Mouse (Mus musculus) heart, embryonic 13.5 days (tissue): Measurements from ENCODE around the gene Mdh2. TPM values are rescaled to one million over a fixed set of nuclear protein-coding genes. Genes with fewer than 3 reads are reported as not detected.
A peak's percentile ranks its signal among the peaks of the same experiment; 100 is the strongest.

Source experiments
- ATAC-seq: fragments of 200-750 bp; cut with Nextera tagmentation; 2 replicates; pipeline ENCODE4 v1.8.0; 2017; ENCODE audit warnings: moderate TSS enrichment; ENCODE audit not compliant: insufficient number of reproducible peaks, low FRiP score, low TSS enrichment; ENCODE audit errors: extremely low read depth
- H3K27ac ChIP-seq: fragments of 300-500 bp; sonication (generic); replicated peaks from 2 replicates; pipeline ENCODE4 v1.5.1; 2015; ENCODE audit warnings: moderate library complexity, mild to moderate bottlenecking, inconsistent platforms
- H3K27me3 ChIP-seq: fragments of 300-500 bp; sonication (generic); replicated peaks from 2 replicates; pipeline ENCODE4 v1.6.1; 2015; ENCODE audit warnings: mild to moderate bottlenecking, inconsistent platforms
- H3K36me3 ChIP-seq: fragments of 300-500 bp; sonication (generic); 2 replicates; pipeline ENCODE4 v1.6.1; 2015; ENCODE audit warnings: mild to moderate bottlenecking, inconsistent platforms
- H3K4me1 ChIP-seq: fragments of 300-500 bp; sonication (generic); 2 replicates; pipeline ENCODE4 v1.6.1; 2015; ENCODE audit warnings: inconsistent platforms
- H3K4me2 ChIP-seq: fragments of 300-500 bp; sonication (generic); 2 replicates; pipeline ENCODE4 v1.6.1; 2015; ENCODE audit warnings: inconsistent platforms, mild to moderate bottlenecking, moderate library complexity
- H3K4me3 ChIP-seq: fragments of 300-500 bp; sonication (generic); 2 replicates; pipeline ENCODE4 v1.5.1; 2015; ENCODE audit warnings: moderate library complexity, mild to moderate bottlenecking, inconsistent platforms
- H3K9ac ChIP-seq: fragments of 300-500 bp; sonication (generic); 2 replicates; pipeline ENCODE4 v1.6.1; 2015; ENCODE audit warnings: inconsistent platforms, mild to moderate bottlenecking, moderate library complexity
- H3K9me3 ChIP-seq: fragments of 300-500 bp; sonication (generic); 2 replicates; pipeline ENCODE4 v1.6.1; 2016; ENCODE audit warnings: inconsistent platforms
- WGBS: fragments of 180-500 bp; shearing (Covaris S2); methylation state at CpG from one replicate; pipeline ENCODE4 v1.1.7; 2015; ENCODE audit warnings: mixed read lengths; 5-methylcytosine and 5-hydroxymethylcytosine counted together
- polyA plus RNA-seq: library from polyadenylated mRNA; unstranded; fragments of >200 nt; fragmentation: Nextera tagmentation; extraction: Ambion mirVana; gene quantifications from 2 replicates; pipeline ENCODE4 v1.2.1, GENCODE M21; 2015

The Mdh2 gene
- polyA plus RNA-seq, 1 experiment from 2014 or later: 966 TPM

DNA sequence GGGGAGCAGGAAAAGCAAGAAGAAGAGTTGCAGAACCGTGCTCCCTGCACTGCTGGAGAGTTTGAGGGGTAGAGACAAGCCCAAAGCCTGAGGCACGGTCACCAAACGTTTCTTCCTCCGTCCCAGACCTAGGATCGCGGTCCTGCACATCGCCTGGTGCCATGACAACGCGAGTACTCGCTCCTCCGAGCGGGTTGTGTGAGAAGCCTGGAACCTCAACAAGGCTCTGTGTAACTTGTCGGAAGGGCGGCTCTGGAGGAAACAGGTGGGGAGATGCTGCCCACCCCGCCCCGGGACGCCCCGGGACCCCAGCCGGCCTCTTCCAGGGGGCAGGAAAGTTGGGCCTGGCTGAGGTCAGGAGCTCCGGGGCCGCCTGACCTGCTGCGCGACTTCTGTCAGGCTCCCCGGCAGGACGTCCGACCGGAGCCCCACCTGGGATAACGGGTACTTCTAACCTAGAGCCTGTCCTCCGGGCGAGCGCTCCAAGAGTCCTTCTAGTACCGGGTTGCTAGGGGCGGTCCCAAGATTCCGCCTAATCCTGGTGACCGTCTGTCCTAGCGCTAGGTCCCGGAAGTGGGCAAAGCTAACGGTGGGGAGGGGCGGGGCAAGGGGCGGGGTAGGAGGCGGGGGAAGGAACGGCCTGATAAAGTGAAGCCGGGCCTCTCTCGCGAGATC is 347 bp upstream of the Mdh2 start, which contains the start of gene Styxl1:
Styxl1 (minus strand) TSS at position 590 of the 675 bp plus-strand sequence.
- peak within 1 kb of the TSS; percentile 81 for H3K4me2 ChIP-seq
- peak; percentile 87 for ATAC-seq
- H3K4me3 ChIP-seq: peak within 1 kb of the TSS; percentile 73
- peaks cover 12% of the 10 kb centered on the region for H3K27me3 ChIP-seq
- H3K9me3 ChIP-seq: no peaks in the 10 kb centered on the region
- peak within 1 kb of the TSS; percentile 98 for H3K27ac ChIP-seq
- H3K9ac ChIP-seq: peak within 1 kb of the TSS; percentile 98
- under 1% methylated on average over 45 of the region's 45 CpGs for WGBS
- H3K4me1 ChIP-seq: peaks cover 43% of the 10 kb centered on the region
- H3K36me3 ChIP-seq: peaks cover 31% of the 10 kb centered on the region

DNA sequence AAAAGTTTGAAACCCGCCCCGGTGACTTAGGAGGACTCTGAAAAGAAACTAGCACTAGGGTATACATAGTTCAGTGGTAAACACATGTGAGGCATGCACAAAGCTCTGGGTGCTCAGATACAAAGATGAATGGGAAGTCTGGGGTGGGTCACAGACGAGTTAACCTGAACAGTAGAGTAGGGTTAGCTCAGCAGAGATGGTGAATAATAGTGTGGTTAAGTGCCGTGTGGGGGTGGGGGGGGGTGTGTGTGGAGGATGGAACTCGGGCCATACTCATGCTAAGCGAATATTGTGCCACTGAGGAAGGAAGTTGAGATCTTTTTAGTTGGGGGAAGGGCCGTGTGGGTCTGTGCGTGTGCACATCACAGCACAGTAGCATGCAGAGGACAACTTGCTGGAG is 2.1 kb downstream of the Mdh2 start:
- Histone ChIP-seq H3K27ac (peak overlapping the region; percentile 98; the same call in 1 of the 2 replicates), H3K9ac (peak overlapping the region; percentile 98), H3K4me3 (peak overlapping the region; percentile 73), H3K9me3 (no peaks in the 10 kb centered on the region), H3K4me2 (peak overlapping the region; percentile 78), H3K36me3 (peaks cover 55% of the 10 kb centered on the region), H3K27me3 (no peaks in the 10 kb centered on the region), H3K4me1 (peaks cover 42% of the 10 kb centered on the region)
- 72% methylated on average over 8 of the region's 8 CpGs for WGBS
- no peak for ATAC-seq

DNA sequence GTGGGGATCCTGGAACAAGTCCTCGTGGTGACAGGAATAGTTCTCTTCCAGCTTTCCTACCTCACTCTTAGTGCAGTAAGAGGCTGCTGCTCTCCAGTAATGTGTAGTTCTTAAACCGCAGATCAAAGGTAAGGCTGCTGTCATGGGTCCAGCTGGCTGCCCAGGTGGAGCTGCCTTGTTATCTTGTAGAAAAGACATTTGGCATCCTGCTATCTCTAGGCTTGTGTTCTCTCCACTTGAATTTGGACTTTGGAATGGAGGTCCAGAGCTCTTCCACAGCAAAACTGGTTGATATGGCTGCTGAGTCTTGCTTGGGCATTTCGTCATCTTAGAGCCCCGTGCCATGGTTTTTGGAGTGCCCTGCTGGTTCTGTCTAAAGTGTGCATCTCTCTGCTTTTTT is 4.6 kb downstream of the Mdh2 start:
- ATAC-seq: no peak
- Histone ChIP-seq H3K4me2 (no peak overlapping the region), H3K27ac (no peak overlapping the region), H3K4me3 (no peak overlapping the region), H3K9ac (peak overlapping the region; percentile 28; the same call in 1 of the 2 replicates), H3K4me1 (peaks cover 35% of the 10 kb centered on the region), H3K9me3 (no peaks in the 10 kb centered on the region), H3K27me3 (no peaks in the 10 kb centered on the region), H3K36me3 (peaks cover 81% of the 10 kb centered on the region)
- 75% methylated on average over 4 of the region's 4 CpGs for WGBS

DNA sequence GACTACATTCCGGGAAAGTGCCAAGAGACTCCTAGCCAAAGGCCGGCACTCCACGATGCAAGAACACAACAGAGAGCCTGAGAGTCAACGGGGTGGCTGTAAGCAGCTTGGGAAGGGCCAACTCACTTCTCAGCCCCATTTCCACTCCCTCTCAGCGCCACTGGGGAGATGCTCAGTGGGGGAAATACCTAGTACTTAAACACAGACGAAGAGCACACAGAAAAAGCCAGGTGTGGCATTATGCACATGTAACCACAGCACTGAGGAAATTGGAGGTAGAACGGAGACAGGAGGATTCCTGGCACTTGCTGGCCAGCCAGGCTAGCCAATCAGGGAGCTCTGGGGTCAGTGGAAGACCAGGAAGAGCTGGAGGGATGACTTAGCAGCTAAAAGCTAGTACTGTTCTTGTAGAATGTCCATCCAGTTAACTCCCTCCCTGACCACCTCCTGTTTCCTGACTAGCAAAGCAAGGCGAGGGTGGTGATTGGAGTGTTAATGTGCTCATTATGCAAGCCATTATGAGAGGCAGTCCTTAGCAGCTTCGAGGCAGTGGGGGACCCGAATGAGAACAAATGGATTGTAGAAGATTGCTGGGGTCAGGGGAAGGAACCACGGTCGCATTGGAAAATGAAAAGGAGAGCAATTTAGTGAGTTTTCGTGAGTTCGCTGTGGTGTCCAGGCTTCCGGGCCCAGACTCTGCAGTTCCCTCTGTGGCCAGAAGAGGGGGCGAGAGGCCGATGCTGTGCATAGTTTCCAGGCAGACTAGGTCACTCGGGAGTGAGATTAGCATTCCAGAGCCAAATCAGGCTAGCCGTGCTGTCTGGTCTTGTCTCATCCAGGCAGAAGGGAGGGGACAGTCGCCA is 15.9 kb downstream of the Mdh2 start:
- H3K9ac ChIP-seq: peak overlapping the region; percentile 77
- peaks cover 34% of the 10 kb centered on the region for H3K36me3 ChIP-seq
- H3K4me2 ChIP-seq: peak overlapping the region; percentile 66
- H3K4me3 ChIP-seq: peak overlapping the region; percentile 49
- H3K27ac ChIP-seq: peak overlapping the region; percentile 70
- 0 out of 2 replicates have a peak, but pooled peaks cover 3% of the 10 kb centered on the region for H3K27me3 ChIP-seq
- peak; percentile 61; the same call in 1 of the 2 replicates for ATAC-seq
- WGBS: 9% methylated on average over 20 of the region's 20 CpGs
- H3K9me3 ChIP-seq: no peaks in the 10 kb centered on the region
- peaks cover 14% of the 10 kb centered on the region for H3K4me1 ChIP-seq

DNA sequence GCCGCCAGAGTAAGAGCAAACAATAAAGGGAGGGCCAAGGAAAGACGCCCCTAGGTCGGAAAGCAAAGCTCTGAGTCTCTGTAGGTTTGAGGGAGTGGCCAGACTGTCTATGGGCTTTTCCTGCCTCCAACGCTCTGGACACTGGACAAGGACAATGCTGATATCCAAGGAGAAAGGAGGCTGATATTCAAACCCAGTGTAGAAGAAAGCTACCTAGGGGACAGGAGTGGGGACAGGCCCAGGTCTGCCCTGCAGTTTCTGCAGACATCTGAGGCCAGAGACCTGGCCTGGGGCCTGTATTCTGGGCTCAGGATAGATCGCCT is 16.5 kb downstream of the Mdh2 start:
- Histone ChIP-seq H3K27me3 (0 out of 2 replicates have a peak, but pooled peaks cover 3% of the 10 kb centered on the region), H3K9me3 (no peaks in the 10 kb centered on the region), H3K36me3 (peaks cover 28% of the 10 kb centered on the region), H3K4me1 (peaks cover 14% of the 10 kb centered on the region), H3K9ac (peak overlapping the region; percentile 77), H3K27ac (peak overlapping the region; percentile 70), H3K4me3 (peak overlapping the region; percentile 49), H3K4me2 (peak overlapping the region; percentile 66)
- ATAC-seq: 0 out of 2 replicates have a peak, but pooled peaks have one; percentile 42
- WGBS: 6% methylated on average over 5 of the region's 5 CpGs

DNA sequence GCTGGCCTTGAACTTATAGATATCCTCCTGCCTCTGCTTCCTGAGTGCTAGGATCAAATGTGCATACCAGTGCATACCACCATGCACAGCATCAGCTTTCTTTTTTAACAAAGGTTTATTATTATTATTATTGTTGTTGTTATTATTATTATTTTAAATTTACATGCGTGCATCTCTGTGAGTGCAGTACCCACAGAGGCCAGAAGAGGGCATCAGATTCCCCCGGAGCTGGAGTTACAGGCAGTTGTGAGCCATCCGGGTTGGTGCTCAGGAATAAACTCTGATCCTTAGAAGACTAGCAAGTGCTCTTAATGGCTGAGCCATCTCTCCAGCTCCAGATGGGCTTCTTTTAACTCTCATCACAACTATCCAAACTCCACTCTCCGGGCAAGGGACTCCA is 21.5 kb downstream of the Mdh2 start:
- Histone ChIP-seq H3K9ac (no peak overlapping the region), H3K4me1 (peaks cover 18% of the 10 kb centered on the region), H3K27ac (no peak overlapping the region), H3K4me3 (no peak overlapping the region), H3K36me3 (no peaks in the 10 kb centered on the region), H3K27me3 (peaks cover 20% of the 10 kb centered on the region), H3K9me3 (no peaks in the 10 kb centered on the region), H3K4me2 (no peak overlapping the region)
- ATAC-seq: no peak
- WGBS: 33% methylated on average over 4 of the region's 4 CpGs

DNA sequence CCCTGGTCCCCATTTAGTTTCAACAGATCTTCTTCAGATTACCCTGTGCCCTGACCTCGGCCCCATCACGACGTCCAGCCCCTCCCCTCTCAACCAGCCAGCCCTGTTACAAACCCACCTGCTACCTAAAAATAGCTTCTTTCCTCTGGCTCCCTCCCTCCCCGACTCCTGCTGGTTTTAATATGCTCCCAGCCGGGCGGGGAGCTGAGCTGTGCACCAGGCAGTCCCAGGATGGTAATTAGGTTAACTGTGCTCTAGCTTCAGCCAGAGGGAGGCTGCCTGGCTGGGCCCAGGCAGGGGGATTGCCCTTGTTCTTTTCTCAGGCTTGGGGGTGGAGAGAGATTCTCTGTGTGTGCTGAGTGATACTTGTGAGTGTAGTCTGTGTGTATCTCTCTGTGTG is 22.6 kb downstream of the Mdh2 start:
- Histone ChIP-seq H3K4me1 (peaks cover 13% of the 10 kb centered on the region), H3K9ac (peak overlapping the region; percentile 47; the same call in 1 of the 2 replicates), H3K27ac (0 out of 2 replicates have a peak overlapping the region, but pooled peaks have one; percentile 9), H3K4me2 (peak overlapping the region; percentile 37), H3K4me3 (no peak overlapping the region), H3K9me3 (no peaks in the 10 kb centered on the region), H3K27me3 (peaks cover 23% of the 10 kb centered on the region), H3K36me3 (no peaks in the 10 kb centered on the region)
- no peak for ATAC-seq
- WGBS: 4% methylated on average over 6 of the region's 6 CpGs

DNA sequence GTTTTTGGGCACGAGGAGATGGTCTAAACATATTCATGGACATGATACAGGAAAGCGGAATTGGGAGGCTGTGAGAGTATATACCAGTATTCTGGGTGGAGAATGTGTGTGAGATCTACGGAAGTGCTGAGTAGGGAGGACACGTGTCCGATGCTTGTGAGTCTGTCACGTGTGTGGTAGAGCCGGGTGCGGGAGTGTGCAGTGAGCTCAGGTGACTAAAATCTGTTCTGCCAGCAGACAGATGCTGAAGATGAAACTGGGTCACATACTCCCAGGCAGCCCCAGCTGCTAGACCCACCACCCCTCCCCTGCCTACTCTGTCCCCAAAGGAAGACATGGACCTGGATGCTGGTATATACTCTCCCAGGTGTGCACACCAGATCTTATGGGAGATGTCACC is 24.4 kb downstream of the Mdh2 start:
- no peak for ATAC-seq
- no peak overlapping the region for H3K4me2 ChIP-seq
- peaks cover 29% of the 10 kb centered on the region for H3K27me3 ChIP-seq
- no peak overlapping the region for H3K9ac ChIP-seq
- H3K4me3 ChIP-seq: no peak overlapping the region
- no peaks in the 10 kb centered on the region for H3K9me3 ChIP-seq
- no peak overlapping the region for H3K27ac ChIP-seq
- peaks cover 19% of the 10 kb centered on the region for H3K4me1 ChIP-seq
- H3K36me3 ChIP-seq: no peaks in the 10 kb centered on the region
- 86% methylated on average over 8 of the region's 8 CpGs for WGBS

DNA sequence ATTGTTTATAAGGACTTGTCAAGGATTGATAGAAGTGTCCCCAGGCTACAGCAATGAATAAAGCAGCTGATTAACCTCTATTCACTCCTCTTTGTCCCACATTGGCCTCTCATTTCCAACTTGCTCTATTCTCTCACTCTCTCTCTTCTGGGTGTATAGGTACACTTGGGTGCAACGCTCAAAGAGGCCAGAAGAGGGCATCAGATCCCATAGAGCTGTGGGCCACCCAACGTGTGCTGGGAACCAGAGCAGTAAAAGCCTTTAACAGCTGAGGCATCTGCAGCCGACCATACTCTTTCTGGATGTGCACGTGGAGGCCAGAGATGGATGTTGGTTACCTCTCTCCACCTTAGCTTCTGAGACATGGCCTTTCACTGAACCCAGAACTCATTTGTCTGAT is 24.9 kb downstream of the Mdh2 start:
- WGBS: 51% methylated on average over 4 of the region's 4 CpGs
- no peak overlapping the region for H3K4me2 ChIP-seq
- no peak for ATAC-seq
- peaks cover 19% of the 10 kb centered on the region for H3K4me1 ChIP-seq
- H3K9ac ChIP-seq: no peak overlapping the region
- H3K27me3 ChIP-seq: peaks cover 29% of the 10 kb centered on the region
- H3K36me3 ChIP-seq: no peaks in the 10 kb centered on the region
- H3K4me3 ChIP-seq: no peak overlapping the region
- no peak overlapping the region for H3K27ac ChIP-seq
- no peaks in the 10 kb centered on the region for H3K9me3 ChIP-seq

DNA sequence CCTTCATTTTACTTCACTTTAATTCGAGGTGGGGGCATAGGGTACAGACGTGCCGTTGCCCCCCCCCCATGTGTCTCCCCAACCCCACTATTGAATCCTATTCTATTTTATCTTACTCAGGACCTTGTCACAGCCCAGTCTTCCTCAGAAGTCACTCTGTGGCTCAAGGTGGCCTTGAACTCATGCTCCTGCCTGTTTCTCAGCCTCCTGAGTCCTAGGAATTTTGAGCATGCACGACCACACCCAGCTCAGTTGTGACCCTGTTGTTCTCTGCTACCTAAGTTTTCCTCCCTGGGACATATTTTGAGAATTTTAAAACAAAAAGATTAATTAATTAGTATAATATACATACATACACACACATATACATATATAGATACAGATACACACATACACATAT is 25.4 kb downstream of the Mdh2 start:
- H3K4me1 ChIP-seq: peaks cover 19% of the 10 kb centered on the region
- peaks cover 29% of the 10 kb centered on the region for H3K27me3 ChIP-seq
- no peak overlapping the region for H3K27ac ChIP-seq
- 69% methylated on average over 4 of the region's 4 CpGs for WGBS
- H3K9ac ChIP-seq: no peak overlapping the region
- no peak overlapping the region for H3K4me2 ChIP-seq
- no peak overlapping the region for H3K4me3 ChIP-seq
- no peaks in the 10 kb centered on the region for H3K36me3 ChIP-seq
- no peaks in the 10 kb centered on the region for H3K9me3 ChIP-seq
- ATAC-seq: no peak

DNA sequence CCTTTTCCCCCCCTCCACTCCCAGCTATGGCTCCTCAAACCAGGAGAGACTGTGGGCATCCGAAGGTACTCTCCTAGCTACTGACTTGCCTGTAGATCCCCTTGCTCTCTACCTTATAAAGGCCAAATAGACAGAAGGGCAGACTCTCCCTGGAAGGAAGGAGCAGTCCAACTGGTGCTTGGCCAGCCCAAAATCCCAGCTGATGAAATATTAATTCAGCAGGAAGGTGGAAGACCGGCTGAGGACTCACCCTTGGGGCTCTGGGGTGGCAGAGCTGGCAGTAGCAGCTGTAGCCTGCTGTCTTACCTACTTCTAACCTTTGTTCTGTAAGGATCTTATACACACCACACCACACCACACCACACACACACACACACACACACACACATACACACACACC is 26.5 kb downstream of the Mdh2 start:
- Histone ChIP-seq H3K36me3 (no peaks in the 10 kb centered on the region), H3K9me3 (no peaks in the 10 kb centered on the region), H3K4me1 (peaks cover 19% of the 10 kb centered on the region), H3K27me3 (peaks cover 35% of the 10 kb centered on the region), H3K9ac (no peak overlapping the region), H3K27ac (no peak overlapping the region), H3K4me2 (no peak overlapping the region), H3K4me3 (no peak overlapping the region)
- 43% methylated on average over 2 of the region's 2 CpGs for WGBS
- no peak for ATAC-seq
